Mouse (Mus musculus): ENCODE measurements around the gene Cebpa. TPM values are rescaled to one million over a fixed set of nuclear protein-coding genes. Genes with fewer than 3 reads are reported as not detected.

Gene Cebpa
- polyA plus RNA-seq, 1 experiment from 2014 or later = 0.59 TPM

GRCm38 (mm10) chr7:35122401-35123320 lies 3.6 kb downstream of the Cebpa start:
- Histone ChIP-seq H3K27me3 (replicated peaks) (peaks cover 46% of the 10 kb centered on the region), H3K27ac (no peak overlapping the region), H3K4me1 (peaks cover 29% of the 10 kb centered on the region), H3K4me2 (no peak overlapping the region), H3K4me3 (no peak overlapping the region), H3K36me3 (replicated peaks) (no peaks in the 10 kb centered on the region), H3K9ac (no peak overlapping the region), H3K9me3 (no peaks in the 10 kb centered on the region)
- ATAC-seq (replicated peaks) = no peak
- 68% methylated on average over 10 of the region's 10 CpGs for WGBS

- Histone ChIP-seq H3K4me3 (no peak overlapping the region), H3K4me2 (no peak overlapping the region), H3K27me3 (replicated peaks) (peaks cover 38% of the 10 kb centered on the region), H3K4me1 (peaks cover 21% of the 10 kb centered on the region), H3K36me3 (replicated peaks) (no peaks in the 10 kb centered on the region), H3K27ac (no peak overlapping the region), H3K9me3 (no peaks in the 10 kb centered on the region), H3K9ac (no peak overlapping the region)
- 42% methylated on average over 10 of the region's 10 CpGs for WGBS
- no peak for ATAC-seq (replicated peaks)
These were observed 4.4 kb downstream of the Cebpa start for GRCm38 (mm10) chr7:35123431-35123953.

GRCm38 (mm10) chr7:35124216-35124615 lies 5.1 kb downstream of the Cebpa start:
- WGBS = 37% methylated on average over 5 of the region's 5 CpGs
- Histone ChIP-seq H3K4me1 (peaks cover 15% of the 10 kb centered on the region), H3K4me3 (no peak overlapping the region), H3K27ac (no peak overlapping the region), H3K9me3 (no peaks in the 10 kb centered on the region), H3K36me3 (replicated peaks) (no peaks in the 10 kb centered on the region), H3K27me3 (replicated peaks) (peaks cover 36% of the 10 kb centered on the region), H3K9ac (no peak overlapping the region), H3K4me2 (no peak overlapping the region)
- ATAC-seq (replicated peaks) = no peak

GRCm38 (mm10) chr7:35124745-35125144 lies 5.7 kb downstream of the Cebpa start:
- Histone ChIP-seq H3K27ac (no peak overlapping the region), H3K4me1 (peaks cover 9% of the 10 kb centered on the region), H3K36me3 (replicated peaks) (no peaks in the 10 kb centered on the region), H3K9ac (no peak overlapping the region), H3K9me3 (no peaks in the 10 kb centered on the region), H3K4me2 (no peak overlapping the region), H3K4me3 (no peak overlapping the region), H3K27me3 (replicated peaks) (peaks cover 31% of the 10 kb centered on the region)
- ATAC-seq (replicated peaks) = no peak
- 59% methylated on average over 6 of the region's 6 CpGs for WGBS

- no peaks in the 10 kb centered on the region for H3K4me1 ChIP-seq
- H3K4me3 ChIP-seq = no peak overlapping the region
- no peak overlapping the region for H3K27ac ChIP-seq
- 77% methylated on average over 5 of the region's 5 CpGs for WGBS
- no peak overlapping the region for H3K4me2 ChIP-seq
- H3K36me3 ChIP-seq (replicated peaks) = no peaks in the 10 kb centered on the region
- H3K9ac ChIP-seq = no peak overlapping the region
- ATAC-seq (replicated peaks) = no peak
- peaks cover 19% of the 10 kb centered on the region for H3K27me3 ChIP-seq (replicated peaks)
- no peaks in the 10 kb centered on the region for H3K9me3 ChIP-seq
These were observed 6.9 kb downstream of the Cebpa start for GRCm38 (mm10) chr7:35125971-35126370.

- Histone ChIP-seq H3K36me3 (replicated peaks) (no peaks in the 10 kb centered on the region), H3K9ac (no peak overlapping the region), H3K27ac (no peak overlapping the region), H3K27me3 (replicated peaks) (peaks cover 8% of the 10 kb centered on the region), H3K4me1 (no peaks in the 10 kb centered on the region), H3K4me2 (no peak overlapping the region), H3K9me3 (no peaks in the 10 kb centered on the region), H3K4me3 (no peak overlapping the region)
- ATAC-seq (replicated peaks) = no peak
- WGBS = 82% methylated on average over 10 of the region's 10 CpGs
These were observed 7.9 kb downstream of the Cebpa start for GRCm38 (mm10) chr7:35127001-35127400.

- Histone ChIP-seq H3K4me3 (no peak overlapping the region), H3K4me2 (no peak overlapping the region), H3K9ac (no peak overlapping the region), H3K27ac (no peak overlapping the region), H3K27me3 (replicated peaks) (peaks cover 1% of the 10 kb centered on the region; the same call in 1 of the 2 replicates), H3K4me1 (no peaks in the 10 kb centered on the region), H3K36me3 (replicated peaks) (no peaks in the 10 kb centered on the region), H3K9me3 (no peaks in the 10 kb centered on the region)
- WGBS = 50% methylated on average over 6 of the region's 6 CpGs
- no peak for ATAC-seq (replicated peaks)
These were observed 8.6 kb downstream of the Cebpa start for GRCm38 (mm10) chr7:35127721-35128120.

GRCm38 (mm10) chr7:35128677-35129567 lies 9.8 kb downstream of the Cebpa start:
- H3K4me1 ChIP-seq = no peaks in the 10 kb centered on the region
- 70% methylated on average over 17 of the region's 17 CpGs for WGBS
- H3K27me3 ChIP-seq (replicated peaks) = no peaks in the 10 kb centered on the region
- 0 out of 2 replicates have a peak, but pooled peaks have one; percentile 4 for ATAC-seq (replicated peaks)
- no peaks in the 10 kb centered on the region for H3K9me3 ChIP-seq
- no peak overlapping the region for H3K9ac ChIP-seq
- no peak overlapping the region for H3K4me3 ChIP-seq
- H3K36me3 ChIP-seq (replicated peaks) = no peaks in the 10 kb centered on the region
- H3K4me2 ChIP-seq = no peak overlapping the region
- no peak overlapping the region for H3K27ac ChIP-seq

- Histone ChIP-seq H3K4me2 (no peak overlapping the region), H3K36me3 (replicated peaks) (no peaks in the 10 kb centered on the region), H3K9me3 (no peaks in the 10 kb centered on the region), H3K9ac (no peak overlapping the region), H3K27ac (no peak overlapping the region), H3K4me1 (no peaks in the 10 kb centered on the region), H3K4me3 (no peak overlapping the region), H3K27me3 (replicated peaks) (no peaks in the 10 kb centered on the region)
- WGBS = 85% methylated on average over 13 of the region's 13 CpGs
- no peak for ATAC-seq (replicated peaks)
These were observed 11.1 kb downstream of the Cebpa start for GRCm38 (mm10) chr7:35130059-35130738.

- H3K4me2 ChIP-seq = no peak overlapping the region
- 90% methylated on average over 5 of the region's 5 CpGs for WGBS
- H3K9me3 ChIP-seq = no peaks in the 10 kb centered on the region
- H3K4me3 ChIP-seq = no peak overlapping the region
- H3K27me3 ChIP-seq (replicated peaks) = no peaks in the 10 kb centered on the region
- H3K9ac ChIP-seq = no peak overlapping the region
- H3K36me3 ChIP-seq (replicated peaks) = no peaks in the 10 kb centered on the region
- no peak overlapping the region for H3K27ac ChIP-seq
- no peak for ATAC-seq (replicated peaks)
- H3K4me1 ChIP-seq = no peaks in the 10 kb centered on the region
These were observed 11.8 kb downstream of the Cebpa start for GRCm38 (mm10) chr7:35130888-35131287.

- Histone ChIP-seq H3K36me3 (replicated peaks) (no peaks in the 10 kb centered on the region), H3K9ac (no peak overlapping the region), H3K9me3 (no peaks in the 10 kb centered on the region), H3K27ac (no peak overlapping the region), H3K4me1 (no peaks in the 10 kb centered on the region), H3K4me2 (no peak overlapping the region), H3K27me3 (replicated peaks) (no peaks in the 10 kb centered on the region), H3K4me3 (no peak overlapping the region)
- ATAC-seq (replicated peaks) = no peak
- 97% methylated on average over 9 of the region's 9 CpGs for WGBS
These were observed 12.5 kb downstream of the Cebpa start for GRCm38 (mm10) chr7:35131601-35132000.

- no peak for ATAC-seq (replicated peaks)
- H3K9ac ChIP-seq = no peak overlapping the region
- H3K4me2 ChIP-seq = no peak overlapping the region
- no peaks in the 10 kb centered on the region for H3K9me3 ChIP-seq
- 31% methylated on average over 5 of the region's 5 CpGs for WGBS
- H3K27ac ChIP-seq = no peak overlapping the region
- H3K4me3 ChIP-seq = no peak overlapping the region
- H3K36me3 ChIP-seq (replicated peaks) = no peaks in the 10 kb centered on the region
- H3K27me3 ChIP-seq (replicated peaks) = no peaks in the 10 kb centered on the region
- no peaks in the 10 kb centered on the region for H3K4me1 ChIP-seq
These were observed 15.5 kb downstream of the Cebpa start for GRCm38 (mm10) chr7:35134621-35135020.
